Mouse (Mus musculus) liver, postnatal 0 days (tissue): ENCODE results near the gene Fcf1.

ENCODE experiments used
- CTCF ChIP-seq: sonication (generic); IDR thresholded peaks from 2 replicates; pipeline ENCODE4 v1.5.1; 2016; ENCODE audit warnings: antibody characterized with exemption, low read depth
- EP300 ChIP-seq: IDR thresholded peaks from 2 replicates; pipeline ENCODE4 v1.6.1; 2016; ENCODE audit warnings: antibody characterized with exemption, low read depth, mild to moderate bottlenecking

GRCm38 (mm10) chr12:84969656-84970427, 855 bp upstream of the Fcf1 start:
- TF ChIP-seq CTCF (no peak), EP300 (no peak)
